Mouse (Mus musculus): Measurements from ENCODE around the gene Adh4. TPM values are rescaled to one million over a fixed set of nuclear protein-coding genes. Genes with fewer than 3 reads are reported as not detected.

The Adh4 gene
- polyA plus RNA-seq, 1 experiment from 2014 or later: not detected

DNA sequence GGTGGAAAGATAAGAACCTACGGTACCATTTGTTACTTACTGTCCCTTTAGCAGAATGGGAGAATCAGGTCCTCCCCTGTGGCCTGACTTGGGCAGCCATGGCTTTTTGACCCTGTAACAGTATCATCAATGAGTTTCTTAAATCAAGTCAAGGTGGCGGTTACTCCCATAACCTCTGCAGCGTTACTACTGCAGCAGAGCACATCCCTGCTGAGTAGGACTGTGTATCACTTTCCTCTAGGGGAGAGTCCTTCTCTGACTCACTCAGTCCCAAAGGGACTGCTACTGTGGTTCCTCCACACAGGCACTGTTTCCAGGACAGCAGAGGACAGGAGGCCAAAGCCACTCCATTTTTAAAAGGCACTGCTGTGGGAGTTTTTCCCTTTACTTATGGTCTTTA lies 55.8 kb downstream of the Adh4 start:
- Histone ChIP-seq H3K4me3 (ENCODE audit: low read depth, low read length) (no peak overlapping the region), H3K9ac (ENCODE audit: low read depth, low read length) (no peak overlapping the region), H3K4me1 (ENCODE audit: control insufficient read depth, insufficient read depth, low read length) (no peaks in the 10 kb centered on the region), H3K27me3 (ENCODE audit: control insufficient read depth, insufficient read depth, low read length) (no peaks in the 10 kb centered on the region), H3K36me3 (ENCODE audit: control insufficient read depth, insufficient read depth, low read length) (peaks cover 21% of the 10 kb centered on the region), H3K4me2 (no peak overlapping the region), H3K27ac (ENCODE audit: low read depth, low read length) (no peak overlapping the region), H3K9me3 (replicated peaks; ENCODE audit: control insufficient read depth, low read length) (no peaks in the 10 kb centered on the region)
- WGBS (ENCODE audit: insufficient replicate concordance): 78% methylated on average over 3 of the region's 3 CpGs
- ATAC-seq (replicated peaks; ENCODE audit: insufficient number of reproducible peaks, low FRiP score, low TSS enrichment): no peak

DNA sequence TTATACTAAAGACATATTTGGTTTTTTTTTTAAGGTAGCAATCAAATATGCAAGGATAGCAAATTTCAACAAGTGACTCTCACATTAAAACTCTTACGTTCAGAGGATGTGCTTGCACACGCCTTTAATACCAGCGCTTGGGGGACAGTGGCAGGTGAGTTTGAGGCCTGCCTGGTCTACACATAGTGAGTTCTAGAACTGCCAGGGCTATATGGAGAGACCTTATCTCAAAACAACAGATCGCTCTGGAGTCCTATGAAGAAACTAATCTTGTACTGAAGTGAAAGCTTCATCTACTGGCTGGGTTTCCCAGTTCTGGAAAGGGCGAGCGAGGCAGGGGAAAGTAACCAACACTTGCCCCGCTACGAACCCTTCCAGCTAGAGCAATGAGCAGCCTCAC lies 64.2 kb downstream of the Adh4 start:
- no peaks in the 10 kb centered on the region for H3K27me3 ChIP-seq (ENCODE audit: control insufficient read depth, insufficient read depth, low read length)
- 86% methylated on average over 8 of the region's 8 CpGs for WGBS (ENCODE audit: insufficient replicate concordance)
- no peak overlapping the region for H3K4me3 ChIP-seq (ENCODE audit: low read depth, low read length)
- no peak for ATAC-seq (replicated peaks; ENCODE audit: insufficient number of reproducible peaks, low FRiP score, low TSS enrichment)
- no peak overlapping the region for H3K9ac ChIP-seq (ENCODE audit: low read depth, low read length)
- peaks cover 7% of the 10 kb centered on the region for H3K36me3 ChIP-seq (ENCODE audit: control insufficient read depth, insufficient read depth, low read length)
- peaks cover 5% of the 10 kb centered on the region; the same call in 1 of the 2 replicates for H3K4me1 ChIP-seq (ENCODE audit: control insufficient read depth, insufficient read depth, low read length)
- H3K4me2 ChIP-seq: no peak overlapping the region
- no peaks in the 10 kb centered on the region for H3K9me3 ChIP-seq (replicated peaks; ENCODE audit: control insufficient read depth, low read length)
- H3K27ac ChIP-seq (ENCODE audit: low read depth, low read length): no peak overlapping the region

Other genes with a start within 250 kb of the Adh4 start
- not detected in 2 replicates for gene 4930579F01Rik, start 221.6 kb upstream of the Adh4 start, polyA plus RNA-seq (2014; fragmentation: Nextera tagmentation; extraction: Ambion mirVana)
- not detected in 2 replicates for gene Adh7, start 197.7 kb upstream of the Adh4 start, polyA plus RNA-seq (2014; fragmentation: Nextera tagmentation; extraction: Ambion mirVana)
- 0.93 and 1.5 TPM in 2 replicates for gene Adh1, start 154.5 kb upstream of the Adh4 start, polyA plus RNA-seq (2014; fragmentation: Nextera tagmentation; extraction: Ambion mirVana)
- gene Adh6a, start 102.2 kb upstream of the Adh4 start, polyA plus RNA-seq (2014; fragmentation: Nextera tagmentation; extraction: Ambion mirVana): not detected in 2 replicates
- 1.9 and 2.4 TPM in 2 replicates for gene Adh6b, start 73.7 kb upstream of the Adh4 start, polyA plus RNA-seq (2014; fragmentation: Nextera tagmentation; extraction: Ambion mirVana)
- 166 and 176 TPM in 2 replicates for gene Adh5, start 27.6 kb downstream of the Adh4 start, polyA plus RNA-seq (2014; fragmentation: Nextera tagmentation; extraction: Ambion mirVana)
- gene Metap1, start 74.0 kb downstream of the Adh4 start, polyA plus RNA-seq (2014; fragmentation: Nextera tagmentation; extraction: Ambion mirVana): 48.0 and 49.1 TPM in 2 replicates
- 323 and 330 TPM in 2 replicates for gene Eif4e, start 110.7 kb downstream of the Adh4 start, polyA plus RNA-seq (2014; fragmentation: Nextera tagmentation; extraction: Ambion mirVana)

Data from heart, embryonic 11.5 days (tissue).